ENCODE assay signal across 8 mouse cellular contexts in genomic region chr12:54737891-54738660, GRCm38 (mm10). TPM values are rescaled to one million over a fixed set of nuclear protein-coding genes. Genes with fewer than 3 reads are reported as not detected.
DNase-seq lines count a peak whose midpoint lies in the region; ATAC-seq and TF ChIP-seq lines count a peak whose summit lies in the region.
"Not testable (repeated sequence)": the region's sequence is repeated elsewhere in the genome, so short reads cannot be mapped to it uniquely, and the experiment has no call there.

No protein-coding gene starts in this region.

- H3K9me3 ChIP-seq in forebrain, embryonic 11.5 days (ENCODE audit: control insufficient read depth, low read length); heart, embryonic 13.5 days; hindbrain, embryonic 16.5 days (ENCODE audit: control insufficient read depth, low read length); limb, embryonic 11.5 days (ENCODE audit: control insufficient read depth, low read length); liver, postnatal 0 days (ENCODE audit: low read length); midbrain, embryonic 14.5 days (ENCODE audit: control insufficient read depth, low read length); stomach, embryonic 14.5 days (ENCODE audit: control insufficient read depth, low read depth, low read length): not testable (repeated sequence)

- not testable (repeated sequence) for H3K4me3 ChIP-seq in forebrain, embryonic 11.5 days (ENCODE audit: low read depth, low read length); heart, embryonic 13.5 days; hindbrain, embryonic 16.5 days (ENCODE audit: low read length); limb, embryonic 11.5 days (ENCODE audit: low read depth, low read length); liver, postnatal 0 days (ENCODE audit: low read depth, low read length); midbrain, embryonic 14.5 days (replicated peaks; ENCODE audit: low read depth, low read length); stomach, embryonic 14.5 days (ENCODE audit: low read depth, low read length)

- not testable (repeated sequence) for TF ChIP-seq CTCF in Patski (IDR thresholded peaks at IDR 0.05); liver, postnatal 0 days (IDR thresholded peaks at IDR 0.05; ENCODE audit: low read depth)

- H3K27me3 ChIP-seq in Patski; forebrain, embryonic 11.5 days (ENCODE audit: control insufficient read depth, insufficient read depth, low read length); heart, embryonic 13.5 days (replicated peaks); hindbrain, embryonic 16.5 days (replicated peaks; ENCODE audit: control insufficient read depth, insufficient read depth, low read length); limb, embryonic 11.5 days (ENCODE audit: control insufficient read depth, insufficient read depth, low read length); liver, postnatal 0 days (ENCODE audit: insufficient read depth, low read length); midbrain, embryonic 14.5 days (ENCODE audit: control insufficient read depth, insufficient read depth, low read length); stomach, embryonic 14.5 days (ENCODE audit: control insufficient read depth, insufficient read depth, low read length): not testable (repeated sequence)

- not testable (repeated sequence) for H3K36me3 ChIP-seq in forebrain, embryonic 11.5 days (ENCODE audit: control insufficient read depth, insufficient read depth, low read length); heart, embryonic 13.5 days; hindbrain, embryonic 16.5 days (ENCODE audit: control insufficient read depth, insufficient read depth, low read length); limb, embryonic 11.5 days (ENCODE audit: control insufficient read depth, insufficient read depth, low read length); liver, postnatal 0 days (replicated peaks; ENCODE audit: insufficient read depth, low read length); midbrain, embryonic 14.5 days (ENCODE audit: control insufficient read depth, insufficient read depth, low read length); stomach, embryonic 14.5 days (ENCODE audit: control insufficient read depth, insufficient read depth, low read length)

- CTCF ChIA-PET in Patski (lab: Charles Lee), result not testable (repeated sequence)

- peak; percentile 41 for ATAC-seq in Patski
- peak; percentile 85 for ATAC-seq in forebrain, embryonic 11.5 days (replicated peaks; ENCODE audit: low FRiP score)
- ATAC-seq in heart, embryonic 13.5 days (ENCODE audit: extremely low read depth, insufficient number of reproducible peaks, low FRiP score, low TSS enrichment), result peak; percentile 55
- ATAC-seq in hindbrain, embryonic 16.5 days, result peak; percentile 85
- peak; percentile 86 for ATAC-seq in limb, embryonic 11.5 days (ENCODE audit: insufficient number of reproducible peaks, low FRiP score, low TSS enrichment, low read depth)
- peak; percentile 80 for ATAC-seq in liver, postnatal 0 days
- ATAC-seq in midbrain, embryonic 14.5 days (ENCODE audit: low FRiP score, low TSS enrichment), result peak; percentile 83
- ATAC-seq in stomach, embryonic 14.5 days (ENCODE audit: insufficient number of reproducible peaks, insufficient read depth, low FRiP score, low read depth), result peak; percentile 85

- no CpG with 5 or more reads among the region's 21 CpGs for WGBS in forebrain, embryonic 11.5 days
- WGBS in heart, embryonic 13.5 days, result no CpG with 5 or more reads among the region's 21 CpGs
- no CpG with 5 or more reads among the region's 21 CpGs for WGBS in hindbrain, embryonic 16.5 days
- no CpG with 5 or more reads among the region's 21 CpGs for WGBS in limb, embryonic 11.5 days
- WGBS in liver, postnatal 0 days (ENCODE audit: insufficient replicate concordance), result no CpG with 5 or more reads among the region's 21 CpGs
- WGBS in midbrain, embryonic 14.5 days, result no CpG with 5 or more reads among the region's 21 CpGs
- no CpG with 5 or more reads among the region's 21 CpGs for WGBS in stomach, embryonic 14.5 days

- not testable (repeated sequence) for H3K27ac ChIP-seq in forebrain, embryonic 11.5 days (ENCODE audit: low read depth, low read length); heart, embryonic 13.5 days (replicated peaks); hindbrain, embryonic 16.5 days (ENCODE audit: low read depth, low read length); limb, embryonic 11.5 days (replicated peaks; ENCODE audit: low read depth, low read length); liver, postnatal 0 days (ENCODE audit: low read depth); midbrain, embryonic 14.5 days (replicated peaks; ENCODE audit: low read depth, low read length); stomach, embryonic 14.5 days (ENCODE audit: low read length)

- not testable (repeated sequence) for H3K4me2 ChIP-seq in forebrain, embryonic 11.5 days (ENCODE audit: low read depth, low read length, severe bottlenecking); heart, embryonic 13.5 days; hindbrain, embryonic 16.5 days (ENCODE audit: low read length); limb, embryonic 11.5 days (ENCODE audit: low read depth, severe bottlenecking); liver, postnatal 0 days (ENCODE audit: low read depth, low read length); midbrain, embryonic 14.5 days (ENCODE audit: low read length); stomach, embryonic 14.5 days (replicated peaks; ENCODE audit: low read depth, low read length)

- POLR2A ChIA-PET in Patski (lab: Charles Lee), result not testable (repeated sequence)

- not testable (repeated sequence) for DNase-seq in Patski (ENCODE audit: low read depth, low spot score); forebrain, embryonic 11.5 days (ENCODE audit: low spot score); limb, embryonic 11.5 days (ENCODE audit: low spot score); liver, postnatal 0 days; midbrain, embryonic 14.5 days

- TF ChIP-seq EP300 in liver, postnatal 0 days (IDR thresholded peaks at IDR 0.05; ENCODE audit: low read depth), result not testable (repeated sequence)

- not testable (repeated sequence) for H3K4me1 ChIP-seq in forebrain, embryonic 11.5 days (replicated peaks; ENCODE audit: control insufficient read depth, insufficient read depth, low read length); heart, embryonic 13.5 days; hindbrain, embryonic 16.5 days (ENCODE audit: control insufficient read depth, insufficient read depth, low read depth, low read length); limb, embryonic 11.5 days (ENCODE audit: control insufficient read depth, insufficient read depth, low read length); liver, postnatal 0 days (ENCODE audit: insufficient read depth); midbrain, embryonic 14.5 days (ENCODE audit: control insufficient read depth, insufficient read depth, low read length); stomach, embryonic 14.5 days (ENCODE audit: control insufficient read depth, insufficient read depth, low read length)

- H3K9ac ChIP-seq in forebrain, embryonic 11.5 days (ENCODE audit: low read length); heart, embryonic 13.5 days; hindbrain, embryonic 16.5 days (ENCODE audit: low read depth, low read length); limb, embryonic 11.5 days (ENCODE audit: low read length); liver, postnatal 0 days (replicated peaks); midbrain, embryonic 14.5 days (replicated peaks; ENCODE audit: low read length); stomach, embryonic 14.5 days (replicated peaks; ENCODE audit: low read depth, low read length): not testable (repeated sequence)

- in situ Hi-C loops in Patski (cut with MboI; ENCODE audit: low pct_unique_long_range_greater_than_20kb), result not testable (repeated sequence)

RNA-seq across cellular contexts. Expression of gene Eapp, which starts 42.4 kb away (rescaled TPM):
- 52.7 TPM for polyA plus RNA-seq in Patski (2021)
- 76.1 and 78.4 TPM in 2 replicates for polyA plus RNA-seq in forebrain, embryonic 11.5 days (2014; fragmentation: Nextera tagmentation; extraction: Ambion mirVana)
- 45.5 and 49.4 TPM in 2 replicates for polyA plus RNA-seq in heart, embryonic 13.5 days (2015; fragmentation: Nextera tagmentation; extraction: Ambion mirVana)
- polyA plus RNA-seq in hindbrain, embryonic 16.5 days (2015; fragmentation: Nextera tagmentation; extraction: Ambion mirVana), result 73.4 and 81.1 TPM in 2 replicates
- polyA plus RNA-seq in limb, embryonic 11.5 days (2014; fragmentation: Nextera tagmentation; extraction: Ambion mirVana), result 68.3 and 75.7 TPM in 2 replicates
- 40.3 and 44.2 TPM in 2 replicates for polyA plus RNA-seq in liver, postnatal 0 days (2015; fragmentation: Nextera tagmentation; extraction: Ambion mirVana)
- polyA plus RNA-seq in midbrain, embryonic 14.5 days (2014; fragmentation: Nextera tagmentation; extraction: Ambion mirVana), result 85.0 and 103 TPM in 2 replicates
- 66.5 and 70.9 TPM in 2 replicates for polyA plus RNA-seq in stomach, embryonic 14.5 days (2014; fragmentation: Nextera tagmentation; extraction: Ambion mirVana)

RNA-seq across cellular contexts. Expression of gene Snx6, which starts 57.4 kb away (rescaled TPM):
- polyA plus RNA-seq in Patski (2021), result 114 TPM
- 206 and 226 TPM in 2 replicates for polyA plus RNA-seq in forebrain, embryonic 11.5 days (2014; fragmentation: Nextera tagmentation; extraction: Ambion mirVana)
- 106 and 110 TPM in 2 replicates for polyA plus RNA-seq in heart, embryonic 13.5 days (2015; fragmentation: Nextera tagmentation; extraction: Ambion mirVana)
- 132 and 144 TPM in 2 replicates for polyA plus RNA-seq in hindbrain, embryonic 16.5 days (2015; fragmentation: Nextera tagmentation; extraction: Ambion mirVana)
- 209 and 231 TPM in 2 replicates for polyA plus RNA-seq in limb, embryonic 11.5 days (2014; fragmentation: Nextera tagmentation; extraction: Ambion mirVana)
- 56.0 and 62.3 TPM in 2 replicates for polyA plus RNA-seq in liver, postnatal 0 days (2015; fragmentation: Nextera tagmentation; extraction: Ambion mirVana)
- 156 and 175 TPM in 2 replicates for polyA plus RNA-seq in midbrain, embryonic 14.5 days (2014; fragmentation: Nextera tagmentation; extraction: Ambion mirVana)
- 204 and 216 TPM in 2 replicates for polyA plus RNA-seq in stomach, embryonic 14.5 days (2014; fragmentation: Nextera tagmentation; extraction: Ambion mirVana)
